Mouse (Mus musculus) c-Kit-positive CD71-negative TER-119-negative erythroid progenitor cells, embryonic 14.5 days (primary cell): Measurements from ENCODE around the gene Rtn3.

Experiments
- DNase-seq: peaks from one replicate; pipeline ENCODE4 v3.0.0-alpha.2; 2013; ENCODE audit warnings: low read depth

Gene Rtn3

DNA sequence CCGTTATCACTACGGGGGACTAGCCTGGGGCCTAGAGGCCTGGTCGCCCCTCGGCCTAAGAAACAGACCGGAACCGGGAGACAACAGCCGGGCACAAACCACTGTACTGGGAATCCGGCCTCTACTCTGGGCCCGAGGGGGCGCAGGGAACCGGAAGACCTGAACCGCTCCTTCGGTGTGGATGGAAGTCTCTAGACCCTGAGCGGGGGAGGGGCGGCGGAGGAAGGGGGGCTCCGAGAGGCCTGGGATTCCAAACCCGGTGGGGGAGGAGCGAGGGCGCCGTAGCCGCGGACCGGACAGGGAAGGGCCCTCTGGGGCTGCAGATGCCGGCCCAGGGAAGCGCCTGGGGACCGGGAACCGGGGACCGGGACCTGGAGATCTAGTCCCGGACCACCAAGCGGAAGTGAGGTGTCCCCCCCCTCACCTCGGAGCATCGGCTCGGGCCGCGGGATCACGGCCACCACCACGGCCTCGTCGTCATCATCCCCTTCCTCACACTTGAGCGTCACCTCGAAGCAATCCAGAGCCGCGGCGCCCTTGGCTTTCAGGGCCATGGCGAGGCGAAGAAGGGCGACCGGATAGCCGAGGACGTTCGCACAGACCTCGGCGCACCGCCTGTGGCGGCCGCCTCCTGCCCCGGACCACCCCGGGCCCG lies 100.7 kb downstream of the Rtn3 start:
- DNase-seq, result peak; percentile 19

GRCm38 (mm10) chr19:7381906-7382247 lies 101.2 kb downstream of the Rtn3 start:
- no peak for DNase-seq

- DNase-seq, result no peak
These were observed 105.4 kb downstream of the Rtn3 start for GRCm38 (mm10) chr19:7377639-7378038.
